Mouse (Mus musculus) small intestine, adult 2 months (tissue): ENCODE results near the gene Cped1.

Experiments used
- CTCF ChIP-seq: fragments of 200-500 bp; IDR thresholded peaks from 2 replicates; pipeline ENCODE4 v1.5.1; 2012; ENCODE audit warnings: low read depth, mild to moderate bottlenecking, control low read depth, inconsistent platforms, low read length, moderate library complexity, mixed read lengths; ENCODE audit not compliant: insufficient replicate concordance, insufficient read length; ENCODE audit errors: extremely low read depth
- POLR2A ChIP-seq: fragments of 200-500 bp; IDR thresholded peaks from 2 replicates; pipeline ENCODE4 v1.6.1; 2012; ENCODE audit warnings: low read depth, mild to moderate bottlenecking, control low read depth, inconsistent platforms, low read length, moderate library complexity

- TF ChIP-seq CTCF (no peak), POLR2A (no peak)
These were observed 220.5 kb downstream of the Cped1 start for GRCm38 (mm10) chr6:22206179-22206578.
